Mouse (Mus musculus): Measurements from ENCODE around the gene Ssc4d. TPM values are rescaled to one million over a fixed set of nuclear protein-coding genes. Genes with fewer than 3 reads are reported as not detected.

The Ssc4d gene
- total RNA-seq, 2 experiments from 2014 or later, result 0.79 to 1.3 TPM

GRCm38 (mm10) chr5:135979381-135979780, 5.0 kb upstream of the Ssc4d start:
- DNase-seq (ENCODE audit: low spot score in 2 of 2), result no peak

DNA sequence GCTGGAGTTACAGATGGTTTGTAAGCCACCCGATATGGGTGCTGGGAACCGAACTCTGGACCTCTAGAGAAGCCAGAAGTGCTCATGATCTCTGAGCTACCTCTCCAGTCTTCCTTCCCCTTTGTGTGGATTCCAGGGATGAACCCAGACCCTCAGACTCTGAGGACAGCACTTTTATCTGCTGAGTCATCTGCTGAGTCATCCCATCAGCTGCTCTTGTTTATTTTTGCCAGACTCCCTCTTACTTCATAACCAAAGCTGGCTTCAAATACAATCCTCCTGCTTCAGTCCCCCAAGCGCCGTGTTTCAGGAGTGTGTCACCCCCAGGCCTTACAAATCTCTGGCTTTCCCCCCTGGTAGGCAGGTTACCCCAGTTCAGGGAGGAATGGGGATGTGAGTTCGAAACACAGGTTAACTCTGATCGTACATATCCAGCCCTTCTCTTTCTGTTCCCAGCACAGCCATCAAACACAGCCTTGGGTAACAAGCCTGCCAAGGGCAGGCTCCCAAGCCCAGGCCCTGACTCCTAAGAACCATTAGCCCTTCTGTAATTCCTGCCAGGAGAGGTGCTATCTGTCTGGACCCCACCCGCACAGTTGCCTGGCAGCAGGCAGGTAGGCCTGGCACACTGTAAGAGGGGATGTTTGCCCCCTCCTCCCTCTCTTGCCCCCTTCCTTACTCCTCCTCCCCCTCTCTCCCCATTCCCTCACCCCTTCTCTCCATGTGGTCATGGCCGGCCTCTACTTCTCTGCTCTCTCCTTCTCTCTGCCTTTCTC, 1.8 kb upstream of the Ssc4d start:
- DNase-seq (ENCODE audit: low spot score in 2 of 2), result no peak

- DNase-seq (ENCODE audit: low spot score in 2 of 2), result no peak
These were observed 2.5 kb downstream of the Ssc4d start for GRCm38 (mm10) chr5:135971876-135972275.

- no peak for DNase-seq (ENCODE audit: low spot score in 2 of 2)
These were observed 4.1 kb downstream of the Ssc4d start for GRCm38 (mm10) chr5:135970247-135970646.

GRCm38 (mm10) chr5:135968781-135969180, 5.5 kb downstream of the Ssc4d start:
- peak; percentile 39 to 65 for DNase-seq (ENCODE audit: low spot score in 2 of 2)

DNA sequence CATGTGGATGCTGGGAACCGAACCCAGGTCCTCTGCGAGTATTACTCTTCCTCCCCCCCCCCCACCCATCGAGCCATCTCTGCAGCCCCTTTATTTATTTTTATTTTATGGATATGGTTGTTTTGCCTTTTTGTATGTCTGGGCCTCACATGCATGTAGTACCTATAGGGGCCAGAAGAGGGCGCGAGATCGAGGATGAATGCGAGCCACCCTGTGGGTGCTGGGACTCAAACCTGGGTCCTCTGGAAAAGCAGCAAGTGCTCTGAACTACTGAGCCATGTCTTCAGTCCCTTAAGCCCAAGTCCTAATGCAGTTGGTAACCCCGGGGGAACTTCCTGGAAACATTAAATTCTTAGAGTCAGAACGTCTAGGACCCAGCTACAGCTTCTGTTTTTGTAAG, 7.5 kb downstream of the Ssc4d start:
- no peak for DNase-seq (ENCODE audit: low spot score in 2 of 2)

GRCm38 (mm10) chr5:135965501-135965930, 8.8 kb downstream of the Ssc4d start:
- no peak for DNase-seq (ENCODE audit: low spot score in 2 of 2)

GRCm38 (mm10) chr5:135963280-135963627, 11.1 kb downstream of the Ssc4d start:
- DNase-seq (ENCODE audit: low spot score in 2 of 2), result no peak

DNA sequence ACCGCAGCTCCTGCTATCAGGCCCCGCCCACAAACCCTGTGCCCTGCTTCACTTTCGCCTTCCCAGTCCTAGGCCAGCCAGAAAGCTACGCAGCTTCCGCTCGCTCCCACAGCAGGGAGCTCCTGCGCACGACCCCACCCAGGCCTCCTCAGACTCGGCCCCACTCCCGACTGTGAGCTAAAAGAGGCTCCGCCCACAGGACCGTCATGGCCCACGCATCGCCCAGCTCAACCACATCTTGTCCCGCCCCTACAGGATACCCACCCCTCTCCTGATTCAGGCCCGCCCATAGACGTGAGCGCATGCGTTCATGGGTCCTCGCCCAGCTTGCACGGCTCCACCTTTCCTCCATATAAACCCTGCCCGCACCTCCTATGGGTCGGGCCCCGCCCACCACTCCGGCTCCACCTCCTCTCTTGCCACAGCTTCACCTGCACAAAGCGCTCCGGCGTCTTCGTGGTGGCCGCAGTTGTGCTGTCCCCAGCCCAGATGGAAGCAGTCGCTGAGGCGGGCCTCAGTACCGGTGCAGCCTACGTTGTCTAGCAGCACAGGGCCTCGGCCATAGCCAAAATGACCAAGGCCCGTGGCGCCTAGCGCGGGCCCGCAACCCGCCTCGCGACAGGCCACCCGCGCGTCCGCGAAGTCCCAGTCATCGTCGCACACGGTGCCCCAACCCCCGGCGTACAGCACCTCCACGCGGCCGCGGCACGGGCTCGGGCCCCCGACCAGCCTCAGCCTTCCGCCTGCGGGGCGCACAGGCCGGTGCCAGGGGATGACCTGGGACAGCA, 11.6 kb downstream of the Ssc4d start:
- DNase-seq (ENCODE audit: low spot score in 2 of 2), result peak; percentile 93 to 95

- DNase-seq (ENCODE audit: low spot score in 2 of 2), result peak in 1 of 2 experiments; percentile 18
These were observed 12.2 kb downstream of the Ssc4d start for GRCm38 (mm10) chr5:135962125-135962491.

GRCm38 (mm10) chr5:135960909-135961635, 13.3 kb downstream of the Ssc4d start:
- no peak for DNase-seq (ENCODE audit: low spot score in 2 of 2)

DNA sequence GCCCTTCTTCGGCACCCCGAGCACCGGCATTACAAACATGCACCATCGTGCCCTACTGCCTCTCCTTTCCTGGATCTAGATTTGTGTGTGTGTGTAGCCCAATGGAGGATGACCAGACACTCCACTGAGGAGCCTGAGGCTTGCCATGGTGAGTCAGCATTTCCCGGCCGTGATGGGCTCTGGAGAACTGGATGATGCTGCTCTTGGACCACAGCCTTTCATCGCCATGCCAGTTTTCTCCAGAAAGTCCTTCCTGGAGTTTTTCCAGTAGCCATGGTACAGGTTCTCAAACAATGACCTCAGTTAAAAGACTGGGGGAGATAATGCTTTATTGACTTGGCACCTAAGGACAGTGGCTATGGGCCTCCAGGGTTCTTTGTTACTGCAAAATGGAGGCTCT, 14.4 kb downstream of the Ssc4d start:
- no peak for DNase-seq (ENCODE audit: low spot score in 2 of 2)

DNA sequence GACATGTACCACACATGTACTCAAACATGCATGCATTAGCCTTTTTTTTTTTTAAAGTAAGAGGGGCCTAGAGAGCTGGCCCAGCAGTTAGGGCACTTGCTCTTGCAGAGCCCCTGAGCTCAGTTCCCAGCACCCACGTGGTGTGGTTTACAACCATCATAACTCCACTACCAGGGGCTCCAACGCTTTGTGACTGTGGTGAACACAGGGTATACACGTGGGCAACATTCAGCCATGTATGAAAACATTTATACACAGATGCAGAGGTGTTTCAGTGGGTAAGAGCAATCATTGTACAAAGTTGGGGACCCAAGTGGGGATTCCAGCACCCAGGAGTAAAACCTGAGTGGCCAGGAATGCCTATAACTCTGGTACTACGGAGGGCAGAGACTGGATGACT, 16.0 kb downstream of the Ssc4d start:
- DNase-seq (ENCODE audit: low spot score in 2 of 2), result no peak

GRCm38 (mm10) chr5:135957207-135957974, 16.9 kb downstream of the Ssc4d start:
- peak; percentile 87 to 92 for DNase-seq (ENCODE audit: low spot score in 2 of 2)

DNA sequence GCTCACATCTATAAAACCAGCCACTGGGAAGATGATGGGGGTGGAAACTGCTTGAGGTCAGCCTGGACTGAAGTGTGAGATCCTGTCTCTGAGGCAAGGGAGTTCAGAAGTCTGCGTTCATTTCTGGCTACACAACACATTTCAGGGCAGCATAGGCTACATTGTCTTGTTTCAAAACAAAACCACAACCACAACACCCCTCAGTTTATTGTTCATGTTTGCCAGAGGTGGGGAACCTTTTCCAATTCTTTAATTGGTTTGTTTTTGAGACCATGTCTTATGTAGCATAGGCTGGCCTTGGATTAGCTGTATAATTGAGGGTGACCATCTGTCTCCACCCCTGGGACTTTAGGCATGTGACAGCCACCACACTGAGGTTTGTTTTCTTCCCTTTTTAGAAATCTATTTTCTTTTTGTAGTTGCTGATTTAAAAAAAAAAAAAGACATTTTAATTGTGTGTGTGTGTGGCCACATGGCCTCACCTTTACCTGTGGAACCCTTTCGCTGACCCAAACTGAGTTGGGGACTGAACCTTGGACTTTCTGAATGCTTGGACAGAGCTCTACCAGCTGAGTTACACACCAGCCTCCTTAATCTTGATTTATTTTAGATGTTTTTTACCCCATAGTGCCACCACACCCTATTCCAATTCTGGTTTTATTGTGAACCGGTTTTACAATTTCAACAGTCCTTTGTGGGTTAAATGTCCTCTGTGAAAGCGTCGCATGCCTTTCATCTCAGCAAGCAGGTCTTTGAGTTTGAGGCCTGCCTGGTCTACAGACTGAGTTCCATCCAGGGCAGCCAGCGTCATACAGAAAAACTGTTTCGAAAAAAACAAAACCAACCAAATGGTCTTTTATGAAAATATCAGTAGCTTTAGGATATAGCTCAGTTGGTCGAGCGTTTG, 17.8 kb downstream of the Ssc4d start:
- DNase-seq (ENCODE audit: low spot score in 2 of 2), result no peak

GRCm38 (mm10) chr5:135952830-135953229, 21.5 kb downstream of the Ssc4d start:
- DNase-seq (ENCODE audit: low spot score in 2 of 2), result no peak

DNA sequence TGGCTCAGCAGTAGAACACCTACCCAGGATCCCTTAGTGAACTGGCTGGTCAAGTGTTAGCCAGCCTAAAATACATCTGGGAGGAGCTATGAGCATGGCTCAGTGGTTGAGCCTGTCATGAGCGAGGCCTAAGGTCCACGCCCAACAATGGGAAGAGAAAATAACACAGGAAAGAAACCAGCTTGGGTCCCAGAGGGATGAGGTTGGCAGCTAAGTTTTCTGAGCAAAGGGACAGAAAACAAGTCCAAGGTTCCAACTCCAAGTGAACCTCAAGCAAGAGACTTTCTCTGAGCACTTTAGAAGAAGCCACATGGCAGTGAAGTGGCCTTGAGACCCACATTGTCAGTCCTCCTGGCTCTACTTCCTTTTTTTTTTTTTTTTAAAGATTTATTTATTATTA, 22.7 kb downstream of the Ssc4d start:
- no peak for DNase-seq (ENCODE audit: low spot score in 2 of 2)

DNA sequence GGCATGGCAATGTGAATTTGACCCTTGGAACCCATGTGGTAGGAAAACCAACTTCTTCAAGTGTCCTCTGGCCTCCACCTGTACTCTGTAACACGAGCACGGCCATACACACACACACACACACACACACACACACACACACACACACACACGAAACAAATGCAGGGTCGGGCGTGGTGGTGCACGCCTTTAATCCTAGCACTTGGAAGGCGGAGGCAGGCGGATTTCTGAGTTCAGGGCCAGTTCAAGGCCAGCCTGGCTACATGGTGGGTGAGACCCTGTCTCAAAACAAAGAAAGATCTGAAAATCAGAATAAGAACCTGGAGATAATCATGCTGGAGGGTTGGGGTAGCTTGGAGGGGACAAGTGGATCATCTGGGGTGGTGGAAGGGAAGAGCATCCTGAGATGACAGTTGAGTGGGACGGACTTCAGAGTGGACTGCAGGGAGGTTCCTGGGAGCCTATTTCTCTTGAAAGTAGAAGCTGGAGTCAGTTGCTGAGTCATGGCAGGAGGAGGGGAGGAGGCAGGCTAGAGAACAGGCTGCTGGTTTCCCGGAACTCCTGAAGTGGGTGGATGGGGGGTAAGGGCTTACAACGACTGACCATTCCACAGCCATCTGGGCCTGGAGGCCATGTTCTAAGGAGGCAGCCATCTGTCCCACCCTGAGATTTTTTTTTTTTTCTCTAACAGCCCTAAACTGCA, 23.5 kb downstream of the Ssc4d start:
- peak in 1 of 2 experiments; percentile 34 for DNase-seq (ENCODE audit: low spot score in 2 of 2)

DNA sequence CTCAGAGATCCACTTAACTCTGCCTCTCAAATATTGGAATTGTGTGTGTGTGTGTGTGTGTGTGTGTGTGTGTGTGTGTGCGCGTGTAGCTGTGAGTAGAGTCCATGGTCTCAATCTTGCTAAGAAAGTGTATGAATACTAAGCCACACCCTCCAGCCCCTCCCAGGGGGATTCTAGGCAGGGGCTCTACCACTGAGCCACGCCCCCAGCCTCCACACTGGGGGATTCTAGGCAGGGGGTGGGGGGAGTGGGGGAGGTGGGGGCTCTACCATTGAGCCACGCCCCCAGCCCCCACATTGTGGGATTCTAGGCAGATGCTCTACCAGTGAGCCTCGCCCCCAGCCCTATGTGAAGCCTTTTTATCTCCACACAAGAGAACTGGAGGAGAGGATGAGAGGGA, 27.7 kb downstream of the Ssc4d start:
- no peak for DNase-seq (ENCODE audit: low spot score in 2 of 2)
